Mouse (Mus musculus) erythroblast, embryonic 14.5 days (primary cell): ENCODE data around the gene Tpcn1.

Experiments
- GATA1 ChIP-seq: IDR thresholded peaks from 2 replicates; pipeline ENCODE4 v1.6.1; 2012; ENCODE audit warnings: low read length, inconsistent platforms, mixed read lengths
- TAL1 ChIP-seq: IDR thresholded peaks from 3 replicates; pipeline ENCODE4 v1.6.1; 2012; ENCODE audit warnings: low read length, inconsistent platforms, mixed read lengths

DNA sequence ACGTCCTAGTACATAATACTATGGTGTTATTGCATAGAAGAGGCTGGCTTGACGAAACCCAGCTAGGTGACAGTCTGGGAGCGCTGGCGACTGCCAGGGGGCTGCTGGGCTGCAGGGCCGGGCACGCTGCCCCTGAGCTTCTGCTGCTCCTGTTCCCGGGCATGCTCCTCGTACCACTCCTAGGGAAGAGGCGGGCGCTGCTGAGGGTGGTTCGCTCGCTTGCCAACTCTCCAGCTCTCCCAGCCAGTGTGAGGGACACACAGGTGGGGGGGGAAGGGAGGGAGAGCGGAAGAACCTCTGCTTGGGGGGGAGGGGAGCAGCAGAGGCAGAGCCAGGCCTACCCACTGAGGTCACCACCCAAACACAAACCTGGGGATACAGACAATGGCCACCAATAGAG lies 52.4 kb downstream of the Tpcn1 start:
- no peak for TF ChIP-seq TAL1
- no peak for TF ChIP-seq GATA1
